Mouse (Mus musculus) cortical plate, adult 2 months (tissue): ENCODE measurements around the gene Itga3.

Experiments used
- CTCF ChIP-seq: fragments of 200-500 bp; IDR thresholded peaks from 2 replicates; pipeline ENCODE4 v1.5.1; 2011; ENCODE audit warnings: mild to moderate bottlenecking, control low read depth, low read length; ENCODE audit not compliant: insufficient read depth; ENCODE audit errors: extremely low read depth
- POLR2A ChIP-seq: fragments of 200-500 bp; IDR thresholded peaks from 2 replicates; pipeline ENCODE4 v1.6.1; 2011; ENCODE audit warnings: mild to moderate bottlenecking, low read length, control low read depth; ENCODE audit not compliant: insufficient read depth; ENCODE audit errors: extremely low read depth

DNA sequence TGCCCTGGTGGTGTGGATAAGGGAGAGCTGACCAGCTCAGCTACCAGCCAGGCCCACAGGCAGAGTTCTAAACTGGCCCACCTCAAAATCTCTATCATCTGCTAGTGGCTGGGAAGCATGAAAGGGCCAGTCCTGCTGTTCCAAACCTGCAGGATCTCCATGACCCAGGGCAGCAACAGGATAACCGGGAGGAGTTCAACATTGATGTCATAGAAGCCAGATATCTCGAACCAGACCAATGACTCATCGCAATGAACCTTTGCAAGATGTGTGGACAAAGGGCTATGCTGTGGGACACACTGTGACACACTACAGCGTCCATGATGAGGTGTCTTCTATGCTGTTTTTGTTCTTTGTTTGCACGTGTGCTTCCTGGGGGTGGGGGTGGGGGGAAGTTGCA is 16.5 kb upstream of the Itga3 start:
- TF ChIP-seq CTCF (no peak), POLR2A (no peak)
